Mouse (Mus musculus) kidney, embryonic 15.5 days (tissue): ENCODE results near the gene Zfp991. TPM values are rescaled to one million over a fixed set of nuclear protein-coding genes. Genes with fewer than 3 reads are reported as not detected.
"Not testable (repeated sequence)": the region's sequence is repeated elsewhere in the genome, so short reads cannot be mapped to it uniquely, and the experiment has no call there.

Experiments
- ATAC-seq: fragments of 200-750 bp; cut with Nextera tagmentation; replicated peaks from 2 replicates; pipeline ENCODE4 v1.8.0; 2017; ENCODE audit warnings: moderate TSS enrichment; ENCODE audit not compliant: low FRiP score
- H3K27ac ChIP-seq: fragments of 300-500 bp; sonication (generic); 2 replicates; pipeline ENCODE4 v1.5.1; 2015; ENCODE audit warnings: mild to moderate bottlenecking, inconsistent platforms
- H3K27me3 ChIP-seq: fragments of 300-500 bp; sonication (generic); 2 replicates; pipeline ENCODE4 v1.6.1; 2015; ENCODE audit warnings: inconsistent platforms
- H3K36me3 ChIP-seq: fragments of 300-500 bp; sonication (generic); 2 replicates; pipeline ENCODE4 v1.6.1; 2015; ENCODE audit warnings: inconsistent platforms
- H3K4me1 ChIP-seq: fragments of 300-500 bp; sonication (generic); 2 replicates; pipeline ENCODE4 v1.6.1; 2015; ENCODE audit warnings: inconsistent platforms
- H3K4me2 ChIP-seq: fragments of 300-500 bp; sonication (generic); 2 replicates; pipeline ENCODE4 v1.6.1; 2015; ENCODE audit warnings: moderate library complexity, mild to moderate bottlenecking, inconsistent platforms
- H3K4me3 ChIP-seq: fragments of 300-500 bp; sonication (generic); replicated peaks from 2 replicates; pipeline ENCODE4 v1.5.1; 2015; ENCODE audit warnings: mild to moderate bottlenecking, inconsistent platforms
- H3K9ac ChIP-seq: fragments of 300-500 bp; sonication (generic); 2 replicates; pipeline ENCODE4 v1.6.1; 2015; ENCODE audit warnings: mild to moderate bottlenecking, inconsistent platforms
- H3K9me3 ChIP-seq: fragments of 300-500 bp; sonication (generic); replicated peaks from 2 replicates; pipeline ENCODE4 v1.6.1; 2016; ENCODE audit warnings: inconsistent platforms
- WGBS: fragments of 180-500 bp; shearing (Covaris S2); methylation state at CpG from one replicate; pipeline ENCODE4 v1.1.7; 2015; ENCODE audit warnings: mixed read lengths; 5-methylcytosine and 5-hydroxymethylcytosine counted together
- polyA plus RNA-seq: library from polyadenylated mRNA; unstranded; fragments of >200 nt; fragmentation: Nextera tagmentation; extraction: Ambion mirVana; gene quantifications from 2 replicates; pipeline ENCODE4 v1.2.1, GENCODE M21; 2015

Gene Zfp991
- polyA plus RNA-seq, 1 experiment from 2014 or later = 6.9 TPM

- peaks cover 23% of the 10 kb centered on the region for H3K9me3 ChIP-seq
- not testable (repeated sequence) for H3K27me3 ChIP-seq, H3K36me3 ChIP-seq, H3K9ac ChIP-seq, ATAC-seq, H3K4me3 ChIP-seq, H3K4me1 ChIP-seq, H3K27ac ChIP-seq, H3K4me2 ChIP-seq
- WGBS = 91% methylated on average over 10 of the region's 15 CpGs
Measured at GRCm38 (mm10) chr4:147225616-147226015, 93.8 kb downstream of the Zfp991 start.

- not testable (repeated sequence) for H3K36me3 ChIP-seq, H3K27ac ChIP-seq, H3K4me3 ChIP-seq, H3K27me3 ChIP-seq, H3K4me1 ChIP-seq, H3K4me2 ChIP-seq, ATAC-seq, H3K9ac ChIP-seq
- H3K9me3 ChIP-seq = peaks cover 29% of the 10 kb centered on the region
- WGBS = 75% methylated on average over 3 of the region's 3 CpGs
Measured at GRCm38 (mm10) chr4:147230026-147230425, 98.2 kb downstream of the Zfp991 start.

Other genes with a start within 250 kb of the Zfp991 start
- 0.23 TPM in 1 of 2 replicates, not detected in the other for gene Gm21411, start 222.4 kb upstream of the Zfp991 start, polyA plus RNA-seq
- 0.14 TPM in 1 of 2 replicates, not detected in the other for gene Zfp989, start 160.1 kb upstream of the Zfp991 start, polyA plus RNA-seq
- gene Rex2, start 110.2 kb upstream of the Zfp991 start, polyA plus RNA-seq = 0.30 TPM in 1 of 2 replicates, not detected in the other
- 0.23 and 0.31 TPM in 2 replicates for gene Zfp988, start 173.6 kb downstream of the Zfp991 start, polyA plus RNA-seq
- 0.33 TPM in 1 of 2 replicates, not detected in the other for gene Zfp978, start 229.3 kb downstream of the Zfp991 start, polyA plus RNA-seq